Mouse (Mus musculus): ENCODE measurements around the gene Tex264.

- TF ChIP-seq ZNF384 (IDR thresholded peaks at IDR 0.05; ENCODE audit: low read depth, low read length) (no peak), ZC3H11A (IDR thresholded peaks at IDR 0.05; ENCODE audit: borderline replicate concordance, low read depth, low read length) (no peak), MAFK (IDR thresholded peaks at IDR 0.05; ENCODE audit: insufficient read depth, low read depth, low read length) (no peak)
Observed at GRCm38 (mm10) chr9:106675965-106676364, 9.8 kb downstream of the Tex264 start.

Data from ES-E14 (cell line).